Mouse (Mus musculus): ENCODE results near the gene Tomm7. TPM values are rescaled to one million over a fixed set of nuclear protein-coding genes. Genes with fewer than 3 reads are reported as not detected.
"Not testable (repeated sequence)": the region's sequence is repeated elsewhere in the genome, so short reads cannot be mapped to it uniquely, and the experiment has no call there.

Gene Tomm7
- polyA plus RNA-seq, 1 experiment from 2014 or later: 101 TPM

DNA sequence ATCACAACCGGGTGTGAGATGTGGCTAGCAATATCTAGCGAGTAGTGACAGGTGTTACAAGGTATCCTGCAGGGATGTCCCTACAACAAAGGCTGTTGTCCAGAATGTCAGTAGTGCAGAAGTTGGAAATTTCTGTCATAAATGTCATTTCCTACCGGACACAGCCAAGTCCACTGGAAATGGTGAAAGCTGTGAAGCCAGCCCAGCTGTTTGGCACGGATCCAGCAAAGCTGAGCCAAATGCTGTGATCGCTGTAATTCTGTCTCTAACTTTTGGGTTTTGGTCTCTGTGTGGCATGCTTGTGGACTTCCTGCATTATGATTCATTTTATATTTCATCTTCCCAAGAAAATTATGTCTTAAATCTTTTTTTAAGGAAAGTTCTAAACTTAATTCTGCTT lies 18.3 kb upstream of the Tomm7 start:
- no peak for ATAC-seq (replicated peaks)
- no peak overlapping the region for H3K27ac ChIP-seq (replicated peaks)
- no peaks in the 10 kb centered on the region for H3K27me3 ChIP-seq
- peaks cover 7% of the 10 kb centered on the region; the same call in 1 of the 2 replicates for H3K36me3 ChIP-seq
- no peaks in the 10 kb centered on the region for H3K4me1 ChIP-seq
- H3K9ac ChIP-seq (replicated peaks): no peak overlapping the region
- H3K4me2 ChIP-seq (replicated peaks): no peak overlapping the region
- WGBS: 79% methylated on average over 5 of the region's 5 CpGs
- no peaks in the 10 kb centered on the region for H3K9me3 ChIP-seq
- H3K4me3 ChIP-seq: no peak overlapping the region

DNA sequence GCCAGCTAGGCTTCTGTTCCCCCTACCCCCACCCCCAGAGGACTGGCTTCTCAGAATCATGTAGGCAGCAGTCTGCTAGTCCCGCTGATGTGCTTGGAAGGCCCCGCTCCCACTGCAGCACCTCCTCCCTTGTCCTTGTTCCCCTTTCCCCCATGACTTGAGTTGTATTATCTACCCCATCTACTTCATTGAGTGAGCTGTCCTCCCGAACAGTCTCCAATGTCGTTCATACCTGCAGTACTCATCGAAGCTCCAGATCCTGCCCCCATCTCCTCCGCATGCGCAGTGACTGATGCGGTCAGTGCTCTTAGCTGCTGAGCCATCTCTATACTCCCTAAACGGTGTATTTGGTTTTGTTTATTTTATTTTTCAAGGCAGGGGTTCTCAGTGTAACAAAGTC lies 17.8 kb upstream of the Tomm7 start:
- H3K36me3 ChIP-seq: peaks cover 8% of the 10 kb centered on the region; the same call in 1 of the 2 replicates
- ATAC-seq (replicated peaks): no peak
- no peak overlapping the region for H3K4me2 ChIP-seq (replicated peaks)
- H3K4me3 ChIP-seq: no peak overlapping the region
- WGBS: 94% methylated on average over 9 of the region's 9 CpGs
- H3K27me3 ChIP-seq: no peaks in the 10 kb centered on the region
- no peaks in the 10 kb centered on the region for H3K4me1 ChIP-seq
- no peak overlapping the region for H3K9ac ChIP-seq (replicated peaks)
- H3K27ac ChIP-seq (replicated peaks): no peak overlapping the region
- H3K9me3 ChIP-seq: no peaks in the 10 kb centered on the region

- peaks cover 25% of the 10 kb centered on the region for H3K36me3 ChIP-seq
- H3K27me3 ChIP-seq: no peaks in the 10 kb centered on the region
- no peak overlapping the region for H3K4me3 ChIP-seq
- no peak overlapping the region for H3K9ac ChIP-seq (replicated peaks)
- no peak overlapping the region for H3K4me2 ChIP-seq (replicated peaks)
- H3K4me1 ChIP-seq: no peaks in the 10 kb centered on the region
- WGBS: 80% methylated on average over 5 of the region's 5 CpGs
- no peaks in the 10 kb centered on the region for H3K9me3 ChIP-seq
- no peak for ATAC-seq (replicated peaks)
- no peak overlapping the region for H3K27ac ChIP-seq (replicated peaks)
Observed at GRCm38 (mm10) chr5:23859896-23860295, 15.9 kb upstream of the Tomm7 start.

DNA sequence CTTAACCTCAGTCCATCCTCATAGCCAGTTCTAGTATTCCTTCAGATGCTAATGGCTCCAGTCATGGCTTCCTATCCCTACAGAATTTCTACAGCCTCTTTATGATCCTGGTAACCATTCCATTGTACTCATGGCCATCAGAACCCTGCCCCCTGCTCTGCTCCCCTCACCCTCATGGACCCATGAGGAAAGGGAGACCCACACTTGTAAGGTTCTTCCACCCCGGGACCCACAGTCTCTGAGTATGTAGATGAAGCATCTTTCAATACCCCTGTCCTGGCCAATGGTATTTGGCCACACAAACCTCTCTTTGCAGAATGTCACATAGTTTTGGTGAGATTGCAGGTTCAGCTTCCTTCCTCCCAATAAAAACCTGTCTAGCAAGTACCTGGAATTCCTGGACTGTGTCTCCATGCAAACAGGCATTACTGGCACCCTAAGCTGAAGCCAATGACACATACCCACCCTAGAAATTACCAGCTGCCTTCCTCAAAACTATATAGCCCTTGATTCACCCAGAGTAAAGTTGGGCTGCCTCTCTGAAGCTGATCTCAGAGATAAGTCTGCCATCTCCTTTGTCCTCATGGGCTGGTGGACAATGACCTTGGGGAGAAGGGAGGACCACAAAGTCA lies 15.2 kb upstream of the Tomm7 start:
- WGBS: 89% methylated on average over 1 of the region's 1 CpGs
- no peak overlapping the region for H3K9ac ChIP-seq (replicated peaks)
- H3K27ac ChIP-seq (replicated peaks): no peak overlapping the region
- no peak overlapping the region for H3K4me3 ChIP-seq
- no peaks in the 10 kb centered on the region for H3K4me1 ChIP-seq
- no peaks in the 10 kb centered on the region for H3K9me3 ChIP-seq
- no peaks in the 10 kb centered on the region for H3K27me3 ChIP-seq
- no peak for ATAC-seq (replicated peaks)
- H3K4me2 ChIP-seq (replicated peaks): no peak overlapping the region
- peaks cover 30% of the 10 kb centered on the region for H3K36me3 ChIP-seq

DNA sequence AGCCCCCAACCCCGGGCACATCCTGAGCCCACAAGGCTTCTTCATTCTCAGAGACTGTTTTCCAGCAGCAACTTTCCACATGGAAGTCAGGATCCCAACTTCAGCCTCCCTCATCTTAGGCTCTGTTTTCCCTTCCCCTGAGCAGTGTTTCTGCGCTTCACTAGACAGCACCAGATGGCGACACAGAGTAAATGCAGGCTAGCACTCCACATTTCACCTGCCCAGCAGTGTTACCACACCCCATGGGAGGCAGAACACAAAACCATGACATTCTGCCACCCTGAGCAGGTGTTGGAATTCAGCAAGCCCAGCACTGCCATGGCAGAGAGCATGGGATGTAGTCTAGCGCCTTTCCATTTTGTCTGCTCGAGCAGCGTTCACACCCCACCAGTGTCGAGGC lies 14.7 kb upstream of the Tomm7 start:
- no peak for ATAC-seq (replicated peaks)
- H3K4me1 ChIP-seq: no peaks in the 10 kb centered on the region
- WGBS: 81% methylated on average over 7 of the region's 7 CpGs

DNA sequence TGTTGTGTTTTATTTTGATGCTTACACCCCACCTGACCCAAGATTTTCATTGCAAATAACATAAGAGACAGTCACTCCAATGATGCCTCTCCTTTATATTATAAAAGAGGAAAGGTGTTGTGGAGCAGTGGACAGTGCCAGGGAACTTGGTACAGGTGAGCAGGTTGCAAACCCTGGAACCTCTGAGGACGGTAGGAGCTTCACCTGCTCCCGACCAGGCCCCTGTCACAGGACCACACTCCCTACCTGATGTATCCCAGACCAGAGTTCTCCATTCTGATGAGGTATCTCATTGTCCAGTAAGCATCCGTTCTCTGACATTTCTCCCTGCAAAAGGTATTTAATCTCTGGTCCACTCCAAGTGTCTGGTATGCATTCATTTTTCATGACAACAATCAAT lies 14.0 kb upstream of the Tomm7 start:
- no peaks in the 10 kb centered on the region for H3K4me1 ChIP-seq
- peaks cover 40% of the 10 kb centered on the region for H3K36me3 ChIP-seq
- no peaks in the 10 kb centered on the region for H3K9me3 ChIP-seq
- no peaks in the 10 kb centered on the region for H3K27me3 ChIP-seq
- H3K4me2 ChIP-seq (replicated peaks): no peak overlapping the region
- H3K27ac ChIP-seq (replicated peaks): no peak overlapping the region
- no peak overlapping the region for H3K9ac ChIP-seq (replicated peaks)
- no peak overlapping the region for H3K4me3 ChIP-seq
- WGBS: 91% methylated on average over 3 of the region's 3 CpGs
- ATAC-seq (replicated peaks): no peak

More for the DNA sequence above, 14.7 kb upstream of the Tomm7 start:
- Histone ChIP-seq H3K4me2 (replicated peaks) (no peak overlapping the region), H3K36me3 (peaks cover 35% of the 10 kb centered on the region), H3K27me3 (no peaks in the 10 kb centered on the region), H3K9ac (replicated peaks) (no peak overlapping the region), H3K27ac (replicated peaks) (no peak overlapping the region), H3K4me3 (no peak overlapping the region), H3K9me3 (no peaks in the 10 kb centered on the region)

DNA sequence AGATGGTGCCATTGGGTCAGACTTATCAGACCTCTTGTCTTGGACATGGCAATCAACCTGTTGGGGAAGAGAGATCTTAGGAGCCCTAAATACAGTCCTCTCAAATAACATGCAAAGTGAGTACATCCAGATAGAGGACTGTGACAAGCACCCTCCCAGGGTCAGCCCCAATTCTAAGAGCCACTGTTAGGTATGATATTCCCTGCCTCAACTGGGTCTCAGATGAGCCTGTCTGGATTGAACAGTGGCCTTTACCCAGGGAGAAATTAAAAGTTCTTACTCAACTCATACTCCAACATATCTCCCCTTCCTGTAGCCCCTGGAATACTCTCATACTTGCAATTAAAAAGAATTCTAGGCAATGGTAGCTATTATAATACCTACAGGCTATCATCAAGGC lies 13.2 kb upstream of the Tomm7 start:
- no peak overlapping the region for H3K4me2 ChIP-seq (replicated peaks)
- H3K4me1 ChIP-seq: no peaks in the 10 kb centered on the region
- no peaks in the 10 kb centered on the region for H3K9me3 ChIP-seq
- ATAC-seq (replicated peaks): no peak
- H3K27me3 ChIP-seq: no peaks in the 10 kb centered on the region
- H3K9ac ChIP-seq (replicated peaks): no peak overlapping the region
- H3K27ac ChIP-seq (replicated peaks): no peak overlapping the region
- H3K4me3 ChIP-seq: no peak overlapping the region
- peaks cover 47% of the 10 kb centered on the region for H3K36me3 ChIP-seq

- Histone ChIP-seq H3K4me1 (peaks cover 7% of the 10 kb centered on the region), H3K9me3 (no peaks in the 10 kb centered on the region), H3K27ac (replicated peaks) (no peak overlapping the region), H3K4me2 (replicated peaks) (no peak overlapping the region), H3K36me3 (peaks cover 47% of the 10 kb centered on the region), H3K9ac (replicated peaks) (no peak overlapping the region), H3K27me3 (no peaks in the 10 kb centered on the region), H3K4me3 (no peak overlapping the region)
- 77% methylated on average over 1 of the region's 1 CpGs for WGBS
- no peak for ATAC-seq (replicated peaks)
Observed at GRCm38 (mm10) chr5:23856164-23856563, 12.2 kb upstream of the Tomm7 start.

DNA sequence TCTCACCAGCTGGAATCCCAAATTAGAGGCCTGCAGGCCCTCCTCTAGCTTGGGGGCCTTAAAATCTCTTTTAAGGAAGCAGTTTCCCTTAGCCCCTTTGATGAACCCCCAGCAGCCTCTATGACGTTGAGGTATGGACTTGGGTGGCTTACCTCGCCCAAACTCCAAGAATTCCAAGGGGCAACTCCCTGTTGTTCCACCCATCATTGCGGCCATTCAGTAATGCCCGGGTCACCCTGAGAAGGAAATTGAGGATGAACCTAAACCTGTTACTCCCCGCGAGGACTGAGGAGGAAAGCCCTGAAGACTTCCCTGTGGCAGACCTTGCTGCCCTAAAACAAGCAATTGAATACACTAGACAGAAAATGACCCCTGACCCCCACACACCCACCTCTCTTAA lies 11.5 kb upstream of the Tomm7 start:
- ATAC-seq (replicated peaks): no peak
- peaks cover 12% of the 10 kb centered on the region for H3K4me1 ChIP-seq
- no peak overlapping the region for H3K4me3 ChIP-seq
- no peak overlapping the region for H3K4me2 ChIP-seq (replicated peaks)
- no peak overlapping the region for H3K9ac ChIP-seq (replicated peaks)
- no peaks in the 10 kb centered on the region for H3K9me3 ChIP-seq
- peaks cover 47% of the 10 kb centered on the region for H3K36me3 ChIP-seq
- no peaks in the 10 kb centered on the region for H3K27me3 ChIP-seq
- H3K27ac ChIP-seq (replicated peaks): no peak overlapping the region
- WGBS: 95% methylated on average over 6 of the region's 6 CpGs

DNA sequence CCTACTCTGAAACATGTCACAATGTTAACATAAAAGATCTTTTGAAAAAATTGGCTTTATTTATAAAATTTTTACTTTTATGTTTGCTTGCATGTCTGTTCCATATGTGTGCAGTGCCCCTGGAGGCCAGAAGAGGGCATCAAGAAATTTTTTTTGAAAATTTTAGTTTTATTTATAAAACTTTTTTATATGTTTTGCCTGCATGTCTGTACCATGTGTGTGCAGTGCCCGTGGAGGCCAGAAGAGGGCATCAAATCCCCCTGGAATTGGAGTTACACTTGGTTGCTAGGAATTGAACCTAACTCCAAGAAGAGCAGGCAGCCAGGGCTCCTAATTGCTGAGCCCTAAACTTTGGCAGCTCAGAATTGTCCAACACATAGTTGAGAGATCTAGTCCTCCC lies 9.0 kb upstream of the Tomm7 start:
- H3K36me3 ChIP-seq: peaks cover 42% of the 10 kb centered on the region
- 93% methylated on average over 1 of the region's 1 CpGs for WGBS
- H3K4me1 ChIP-seq: peaks cover 15% of the 10 kb centered on the region

GRCm38 (mm10) chr5:23851160-23851555 lies 7.2 kb upstream of the Tomm7 start:
- H3K9me3 ChIP-seq, H3K27me3 ChIP-seq: not testable (repeated sequence)
- peak overlapping the region; percentile 89 for H3K9ac ChIP-seq (replicated peaks)
- H3K36me3 ChIP-seq: peaks cover 35% of the 10 kb centered on the region
- ATAC-seq (replicated peaks): peak; percentile 33; the same call in 1 of the 2 replicates
- H3K4me2 ChIP-seq (replicated peaks): peak overlapping the region; percentile 83
- peaks cover 15% of the 10 kb centered on the region for H3K4me1 ChIP-seq
- WGBS: 11% methylated on average over 4 of the region's 4 CpGs
- peak overlapping the region; percentile 97 for H3K4me3 ChIP-seq
- peak overlapping the region; percentile 76 for H3K27ac ChIP-seq (replicated peaks)

More for the DNA sequence above, 9.0 kb upstream of the Tomm7 start:
- H3K27ac ChIP-seq (replicated peaks); H3K27me3 ChIP-seq; H3K9me3 ChIP-seq; ATAC-seq (replicated peaks); H3K9ac ChIP-seq (replicated peaks); H3K4me2 ChIP-seq (replicated peaks); H3K4me3 ChIP-seq: not testable (repeated sequence)

GRCm38 (mm10) chr5:23850345-23851159 lies 6.6 kb upstream of the Tomm7 start:
- H3K27ac ChIP-seq (replicated peaks): peak overlapping the region; percentile 76
- H3K27me3 ChIP-seq: no peaks in the 10 kb centered on the region
- peak overlapping the region; percentile 83 for H3K4me2 ChIP-seq (replicated peaks)
- peak; percentile 95 for ATAC-seq (replicated peaks)
- under 1% methylated on average over 61 of the region's 61 CpGs for WGBS
- H3K36me3 ChIP-seq: peaks cover 28% of the 10 kb centered on the region
- H3K4me1 ChIP-seq: peaks cover 15% of the 10 kb centered on the region
- peak overlapping the region; percentile 89 for H3K9ac ChIP-seq (replicated peaks)
- H3K9me3 ChIP-seq: no peaks in the 10 kb centered on the region
- H3K4me3 ChIP-seq: peak overlapping the region; percentile 97
